Mouse (Mus musculus) hindbrain, embryonic 14.5 days (tissue): ENCODE measurements around the gene Wfdc15b. TPM values are rescaled to one million over a fixed set of nuclear protein-coding genes. Genes with fewer than 3 reads are reported as not detected.
A peak's percentile ranks its signal among the peaks of the same experiment; 100 is the strongest.

Source experiments
- ATAC-seq: fragments of 200-750 bp; cut with Nextera tagmentation; 2 replicates; pipeline ENCODE4 v1.8.0; 2017; ENCODE audit warnings: moderate number of reproducible peaks, mild to moderate bottlenecking, moderate TSS enrichment, moderate library complexity; ENCODE audit not compliant: low FRiP score
- DNase-seq: peaks from one replicate; pipeline ENCODE4 v3.0.0-alpha.2; 2015; ENCODE audit warnings: low spot score
- H3K27ac ChIP-seq: fragments of 300-500 bp; sonication (generic); 2 replicates; pipeline ENCODE4 v1.5.1; 2014; ENCODE audit warnings: mild to moderate bottlenecking, moderate library complexity
- H3K27me3 ChIP-seq: fragments of 300-500 bp; sonication (generic); 2 replicates; pipeline ENCODE4 v1.6.1; 2014; ENCODE audit warnings: mild to moderate bottlenecking, low read length, mixed read lengths; ENCODE audit not compliant: control insufficient read depth, insufficient read depth
- H3K36me3 ChIP-seq: fragments of 300-500 bp; sonication (generic); replicated peaks from 2 replicates; pipeline ENCODE4 v1.6.1; 2014; ENCODE audit not compliant: control insufficient read depth, insufficient read depth
- H3K4me1 ChIP-seq: fragments of 300-500 bp; sonication (generic); replicated peaks from 2 replicates; pipeline ENCODE4 v1.6.1; 2014; ENCODE audit warnings: antibody characterized with exemption, low read length, mixed read lengths; ENCODE audit not compliant: control insufficient read depth, insufficient read depth
- H3K4me2 ChIP-seq: fragments of 300-500 bp; sonication (generic); replicated peaks from 2 replicates; pipeline ENCODE4 v1.6.1; 2014; ENCODE audit warnings: mild to moderate bottlenecking, moderate library complexity
- H3K4me3 ChIP-seq: fragments of 300-500 bp; sonication (generic); replicated peaks from 2 replicates; pipeline ENCODE4 v1.5.1; 2014; ENCODE audit warnings: mild to moderate bottlenecking, low read length
- H3K9ac ChIP-seq: fragments of 300-500 bp; sonication (generic); 2 replicates; pipeline ENCODE4 v1.6.1; 2014
- H3K9me3 ChIP-seq: fragments of 300-500 bp; sonication (generic); 2 replicates; pipeline ENCODE4 v1.6.1; 2016; ENCODE audit warnings: low read length; ENCODE audit not compliant: control insufficient read depth
- WGBS: fragments of 180-500 bp; shearing (Covaris S2); extraction: QIAGEN DNeasy Blood & Tissue Kit; methylation state at CpG from one replicate; pipeline ENCODE4 v1.1.7; 2014; 5-methylcytosine and 5-hydroxymethylcytosine counted together
- polyA plus RNA-seq: library from polyadenylated mRNA; unstranded; fragments of >200 nt; fragmentation: Nextera tagmentation; extraction: Ambion mirVana; gene quantifications from 2 replicates; pipeline ENCODE4 v1.2.1, GENCODE M21; 2014

Wfdc15b gene
- polyA plus RNA-seq, 1 experiment from 2014 or later, result not detected

GRCm38 (mm10) chr2:164183340-164183739, 38.1 kb downstream of the Wfdc15b start:
- H3K4me3 ChIP-seq, result no peak overlapping the region
- ATAC-seq (no peak), DNase-seq (no peak)
- no peaks in the 10 kb centered on the region for H3K9me3 ChIP-seq
- H3K4me2 ChIP-seq, result no peak overlapping the region
- no peak overlapping the region for H3K27ac ChIP-seq
- no peaks in the 10 kb centered on the region for H3K27me3 ChIP-seq
- no peaks in the 10 kb centered on the region for H3K4me1 ChIP-seq
- no peak overlapping the region for H3K9ac ChIP-seq
- WGBS, result 78% methylated on average over 9 of the region's 9 CpGs
- no peaks in the 10 kb centered on the region for H3K36me3 ChIP-seq

GRCm38 (mm10) chr2:164182692-164183255, 38.7 kb downstream of the Wfdc15b start, which contains the start of gene Wfdc5:
TSS of gene Wfdc5 (minus strand) at chr2:164182742.
- no peak within 1 kb of the TSS for H3K27ac ChIP-seq
- 83% methylated on average over 7 of the region's 7 CpGs for WGBS
- no peak within 1 kb of the TSS for H3K9ac ChIP-seq
- DNase-seq (no peak), ATAC-seq (no peak)
- H3K4me3 ChIP-seq, result no peak within 1 kb of the TSS
- H3K4me2 ChIP-seq, result no peak within 1 kb of the TSS
- H3K9me3 ChIP-seq, result no peaks in the 10 kb centered on the region
- H3K27me3 ChIP-seq, result 0 out of 2 replicates have a peak, but pooled peaks cover 3% of the 10 kb centered on the region
- no peaks in the 10 kb centered on the region for H3K4me1 ChIP-seq
- H3K36me3 ChIP-seq, result no peaks in the 10 kb centered on the region

- 88% methylated on average over 4 of the region's 4 CpGs for WGBS
- no peak for ATAC-seq
- Histone ChIP-seq H3K36me3 (no peaks in the 10 kb centered on the region), H3K9ac (no peak overlapping the region), H3K27me3 (0 out of 2 replicates have a peak, but pooled peaks cover 3% of the 10 kb centered on the region), H3K4me2 (no peak overlapping the region), H3K4me3 (no peak overlapping the region), H3K4me1 (no peaks in the 10 kb centered on the region), H3K9me3 (no peaks in the 10 kb centered on the region), H3K27ac (no peak overlapping the region)
- DNase-seq, result no peak
Measured at GRCm38 (mm10) chr2:164180770-164181169, 40.7 kb downstream of the Wfdc15b start.

- H3K36me3 ChIP-seq, result no peaks in the 10 kb centered on the region
- no peak overlapping the region for H3K4me3 ChIP-seq
- no peaks in the 10 kb centered on the region for H3K4me1 ChIP-seq
- H3K27ac ChIP-seq, result no peak overlapping the region
- 0 out of 2 replicates have a peak, but pooled peaks cover 3% of the 10 kb centered on the region for H3K27me3 ChIP-seq
- ATAC-seq, result no peak
- DNase-seq, result no peak
- no peak overlapping the region for H3K9ac ChIP-seq
- H3K4me2 ChIP-seq, result no peak overlapping the region
- H3K9me3 ChIP-seq, result no peaks in the 10 kb centered on the region
- WGBS, result 39% methylated on average over 3 of the region's 3 CpGs
Measured at GRCm38 (mm10) chr2:164180124-164180523, 41.3 kb downstream of the Wfdc15b start.

GRCm38 (mm10) chr2:164177831-164178230, 43.6 kb downstream of the Wfdc15b start:
- no peaks in the 10 kb centered on the region for H3K36me3 ChIP-seq
- H3K4me2 ChIP-seq, result no peak overlapping the region
- no peaks in the 10 kb centered on the region for H3K4me1 ChIP-seq
- ATAC-seq (no peak), DNase-seq (no peak)
- H3K4me3 ChIP-seq, result no peak overlapping the region
- H3K9ac ChIP-seq, result no peak overlapping the region
- no peak overlapping the region for H3K27ac ChIP-seq
- H3K27me3 ChIP-seq, result 0 out of 2 replicates have a peak, but pooled peaks cover 7% of the 10 kb centered on the region
- H3K9me3 ChIP-seq, result no peaks in the 10 kb centered on the region
- 92% methylated on average over 5 of the region's 5 CpGs for WGBS

- 76% methylated on average over 3 of the region's 3 CpGs for WGBS
- no peaks in the 10 kb centered on the region for H3K36me3 ChIP-seq
- H3K27ac ChIP-seq, result no peak overlapping the region
- no peaks in the 10 kb centered on the region for H3K9me3 ChIP-seq
- ATAC-seq (no peak), DNase-seq (no peak)
- no peak overlapping the region for H3K4me2 ChIP-seq
- peaks cover 19% of the 10 kb centered on the region for H3K27me3 ChIP-seq
- 0 out of 2 replicates have a peak, but pooled peaks cover 3% of the 10 kb centered on the region for H3K4me1 ChIP-seq
- H3K4me3 ChIP-seq, result no peak overlapping the region
- no peak overlapping the region for H3K9ac ChIP-seq
Measured at GRCm38 (mm10) chr2:164175850-164176249, 45.6 kb downstream of the Wfdc15b start.

GRCm38 (mm10) chr2:164174649-164175395, 46.6 kb downstream of the Wfdc15b start:
- Histone ChIP-seq H3K27ac (no peak overlapping the region), H3K4me2 (no peak overlapping the region), H3K9me3 (no peaks in the 10 kb centered on the region), H3K27me3 (peaks cover 30% of the 10 kb centered on the region), H3K4me3 (no peak overlapping the region), H3K4me1 (peaks cover 9% of the 10 kb centered on the region; the same call in 1 of the 2 replicates), H3K36me3 (no peaks in the 10 kb centered on the region), H3K9ac (no peak overlapping the region)
- WGBS, result 78% methylated on average over 8 of the region's 8 CpGs
- ATAC-seq (no peak), DNase-seq (no peak)

GRCm38 (mm10) chr2:164173394-164173793, 48.1 kb downstream of the Wfdc15b start:
- H3K9ac ChIP-seq, result no peak overlapping the region
- no peak for ATAC-seq
- 78% methylated on average over 3 of the region's 3 CpGs for WGBS
- H3K4me1 ChIP-seq, result peaks cover 12% of the 10 kb centered on the region
- no peaks in the 10 kb centered on the region for H3K36me3 ChIP-seq
- H3K4me3 ChIP-seq, result no peak overlapping the region
- DNase-seq, result no peak
- no peaks in the 10 kb centered on the region for H3K9me3 ChIP-seq
- H3K27me3 ChIP-seq, result peaks cover 44% of the 10 kb centered on the region
- no peak overlapping the region for H3K27ac ChIP-seq
- no peak overlapping the region for H3K4me2 ChIP-seq

- Histone ChIP-seq H3K27me3 (peaks cover 66% of the 10 kb centered on the region), H3K36me3 (no peaks in the 10 kb centered on the region), H3K4me1 (peaks cover 18% of the 10 kb centered on the region), H3K4me2 (peak within 1 kb of the TSS; percentile 53), H3K9ac (peak within 1 kb of the TSS; percentile 39), H3K9me3 (no peaks in the 10 kb centered on the region), H3K4me3 (peak within 1 kb of the TSS; percentile 28), H3K27ac (no peak within 1 kb of the TSS)
- no peak for DNase-seq
- ATAC-seq, result no peak
- under 1% methylated on average over 29 of the region's 29 CpGs for WGBS
Measured at GRCm38 (mm10) chr2:164170902-164171301, 50.6 kb downstream of the Wfdc15b start, which contains the start of gene Kcns1. TSS of gene Kcns1 (minus strand) at chr2:164171113.
